Mouse (Mus musculus): Measurements from ENCODE around the gene Prkg1. TPM values are rescaled to one million over a fixed set of nuclear protein-coding genes. Genes with fewer than 3 reads are reported as not detected.

The Prkg1 gene
- total and polyA plus RNA-seq, 2 experiments: 0.27 to 3.4 TPM

DNA sequence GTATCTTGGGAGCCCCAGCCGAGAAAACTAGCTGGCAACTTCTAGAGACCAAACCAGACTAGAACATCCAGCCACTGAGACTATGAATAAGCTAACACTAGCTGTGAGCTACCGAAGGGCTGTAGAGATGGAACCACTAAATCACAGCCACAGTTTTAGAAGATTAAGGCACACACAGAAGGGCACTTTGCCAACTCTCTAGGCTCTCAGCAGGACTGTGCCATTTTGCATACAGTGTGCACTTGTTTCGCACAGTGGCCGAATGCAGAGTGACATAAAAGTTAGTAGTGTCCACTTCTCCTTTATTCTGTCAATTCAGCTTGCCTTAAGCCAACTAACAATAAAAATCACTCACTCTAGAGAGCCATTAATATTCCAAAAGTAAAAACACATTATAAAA is 774.4 kb downstream of the Prkg1 start:
- no peak for DNase-seq (ENCODE audit: extremely low read depth, low read depth, low spot score)

DNA sequence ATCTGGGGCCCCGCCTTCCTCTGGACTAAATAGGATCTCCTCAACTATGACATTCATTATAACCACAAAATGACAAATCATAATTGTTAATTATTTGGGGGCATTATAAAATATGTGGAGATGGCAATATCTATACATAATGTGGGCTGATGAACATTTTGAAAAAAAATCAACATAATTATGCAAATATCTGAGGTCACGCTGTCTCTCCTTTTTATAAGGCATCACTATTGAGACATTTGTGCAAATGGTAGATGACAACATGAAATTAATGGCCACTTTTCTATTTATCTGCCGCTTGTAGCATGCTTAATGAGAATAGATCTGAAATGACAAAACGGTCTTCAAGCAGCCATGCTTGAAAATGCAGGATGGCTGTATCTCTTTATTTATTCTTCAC is 782.4 kb downstream of the Prkg1 start:
- H3K4me3 ChIP-seq (ENCODE audit: insufficient read depth, low read depth, low read length): no peak overlapping the region
- 93% methylated on average over 4 of the region's 4 CpGs for WGBS
- no peaks in the 10 kb centered on the region for H3K27me3 ChIP-seq (ENCODE audit: control insufficient read depth, insufficient read depth, low read length)
- H3K4me1 ChIP-seq (ENCODE audit: control insufficient read depth, insufficient read depth, low read length): no peaks in the 10 kb centered on the region
- H3K79me2 ChIP-seq (ENCODE audit: control insufficient read depth, insufficient read depth, low read length): no peaks in the 10 kb centered on the region
- H3K36me3 ChIP-seq (ENCODE audit: control insufficient read depth, insufficient read depth, low read length): no peaks in the 10 kb centered on the region
- H3K27ac ChIP-seq (replicated peaks; ENCODE audit: insufficient read depth, low read depth, low read length): no peak overlapping the region
- no peak for DNase-seq (ENCODE audit: extremely low read depth, low read depth, low spot score)
- H3K9ac ChIP-seq (ENCODE audit: low read depth, low read length): no peak overlapping the region
- no peak for TF ChIP-seq POLR2A (IDR thresholded peaks at IDR 0.05; ENCODE audit: extremely low read depth, insufficient read depth, low read length)
- no peak for TF ChIP-seq CTCF (IDR thresholded peaks at IDR 0.05; ENCODE audit: low read depth, low read length)

More for the DNA sequence above, 774.4 kb downstream of the Prkg1 start:
- no peak overlapping the region for H3K9ac ChIP-seq (ENCODE audit: low read depth, low read length)
- no peaks in the 10 kb centered on the region for H3K79me2 ChIP-seq (ENCODE audit: control insufficient read depth, insufficient read depth, low read length)
- no peaks in the 10 kb centered on the region for H3K36me3 ChIP-seq (ENCODE audit: control insufficient read depth, insufficient read depth, low read length)
- TF ChIP-seq POLR2A (IDR thresholded peaks at IDR 0.05; ENCODE audit: extremely low read depth, insufficient read depth, low read length) (no peak), CTCF (IDR thresholded peaks at IDR 0.05; ENCODE audit: low read depth, low read length) (no peak)
- no peaks in the 10 kb centered on the region for H3K4me1 ChIP-seq (ENCODE audit: control insufficient read depth, insufficient read depth, low read length)
- H3K27me3 ChIP-seq (ENCODE audit: control insufficient read depth, insufficient read depth, low read length): no peaks in the 10 kb centered on the region
- no peak overlapping the region for H3K27ac ChIP-seq (replicated peaks; ENCODE audit: insufficient read depth, low read depth, low read length)
- no peak overlapping the region for H3K4me3 ChIP-seq (ENCODE audit: insufficient read depth, low read depth, low read length)
- 82% methylated on average over 4 of the region's 4 CpGs for WGBS

GRCm38 (mm10) chr19:30978096-30978495 is 786.7 kb downstream of the Prkg1 start:
- H3K4me1 ChIP-seq (ENCODE audit: control insufficient read depth, insufficient read depth, low read length): no peaks in the 10 kb centered on the region
- TF ChIP-seq POLR2A (IDR thresholded peaks at IDR 0.05; ENCODE audit: extremely low read depth, insufficient read depth, low read length) (no peak), CTCF (IDR thresholded peaks at IDR 0.05; ENCODE audit: low read depth, low read length) (no peak)
- no peaks in the 10 kb centered on the region for H3K36me3 ChIP-seq (ENCODE audit: control insufficient read depth, insufficient read depth, low read length)
- H3K9ac ChIP-seq (ENCODE audit: low read depth, low read length): no peak overlapping the region
- no peak overlapping the region for H3K27ac ChIP-seq (replicated peaks; ENCODE audit: insufficient read depth, low read depth, low read length)
- H3K27me3 ChIP-seq (ENCODE audit: control insufficient read depth, insufficient read depth, low read length): no peaks in the 10 kb centered on the region
- no peaks in the 10 kb centered on the region for H3K79me2 ChIP-seq (ENCODE audit: control insufficient read depth, insufficient read depth, low read length)
- H3K4me3 ChIP-seq (ENCODE audit: insufficient read depth, low read depth, low read length): no peak overlapping the region
- DNase-seq (ENCODE audit: extremely low read depth, low read depth, low spot score): no peak
- 88% methylated on average over 4 of the region's 4 CpGs for WGBS

DNA sequence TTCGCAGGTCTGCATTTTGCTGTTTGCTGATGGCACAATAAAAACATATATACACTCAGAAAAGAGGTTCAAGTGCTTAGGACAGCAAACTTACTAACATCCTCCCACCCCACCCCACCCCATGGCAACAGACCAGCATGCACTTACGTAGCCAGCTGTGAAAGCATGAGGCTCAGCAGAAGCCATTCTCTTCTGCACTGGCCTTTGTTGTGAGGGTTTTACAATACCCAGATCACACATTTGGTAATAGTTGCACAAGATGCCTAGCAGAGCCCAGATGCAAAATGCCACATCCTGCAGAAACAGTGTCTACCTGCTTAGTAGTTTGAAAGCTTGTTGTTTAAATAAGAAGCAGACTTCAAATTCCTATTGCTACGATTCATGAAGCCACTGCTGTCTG is 814.2 kb downstream of the Prkg1 start:
- no peak overlapping the region for H3K4me3 ChIP-seq (ENCODE audit: insufficient read depth, low read depth, low read length)
- no peaks in the 10 kb centered on the region for H3K27me3 ChIP-seq (ENCODE audit: control insufficient read depth, insufficient read depth, low read length)
- H3K36me3 ChIP-seq (ENCODE audit: control insufficient read depth, insufficient read depth, low read length): no peaks in the 10 kb centered on the region
- no peak for DNase-seq (ENCODE audit: extremely low read depth, low read depth, low spot score)
- WGBS: 73% methylated on average over 3 of the region's 3 CpGs
- no peak overlapping the region for H3K9ac ChIP-seq (ENCODE audit: low read depth, low read length)
- H3K4me1 ChIP-seq (ENCODE audit: control insufficient read depth, insufficient read depth, low read length): no peaks in the 10 kb centered on the region
- no peak overlapping the region for H3K27ac ChIP-seq (replicated peaks; ENCODE audit: insufficient read depth, low read depth, low read length)
- H3K79me2 ChIP-seq (ENCODE audit: control insufficient read depth, insufficient read depth, low read length): no peaks in the 10 kb centered on the region
- no peak for TF ChIP-seq POLR2A (IDR thresholded peaks at IDR 0.05; ENCODE audit: extremely low read depth, insufficient read depth, low read length)

- TF ChIP-seq CTCF (IDR thresholded peaks at IDR 0.05; ENCODE audit: low read depth, low read length) (no peak), POLR2A (IDR thresholded peaks at IDR 0.05; ENCODE audit: extremely low read depth, insufficient read depth, low read length) (no peak)
- no peaks in the 10 kb centered on the region for H3K79me2 ChIP-seq (ENCODE audit: control insufficient read depth, insufficient read depth, low read length)
- H3K27ac ChIP-seq (replicated peaks; ENCODE audit: insufficient read depth, low read depth, low read length): no peak overlapping the region
- no peak overlapping the region for H3K9ac ChIP-seq (ENCODE audit: low read depth, low read length)
- no peaks in the 10 kb centered on the region for H3K36me3 ChIP-seq (ENCODE audit: control insufficient read depth, insufficient read depth, low read length)
- H3K27me3 ChIP-seq (ENCODE audit: control insufficient read depth, insufficient read depth, low read length): no peaks in the 10 kb centered on the region
- no peaks in the 10 kb centered on the region for H3K4me1 ChIP-seq (ENCODE audit: control insufficient read depth, insufficient read depth, low read length)
- WGBS: 68% methylated on average over 1 of the region's 1 CpGs
- no peak for DNase-seq (ENCODE audit: extremely low read depth, low read depth, low spot score)
- H3K4me3 ChIP-seq (ENCODE audit: insufficient read depth, low read depth, low read length): no peak overlapping the region
Measured at GRCm38 (mm10) chr19:30948202-30948601, 816.6 kb downstream of the Prkg1 start.

DNA sequence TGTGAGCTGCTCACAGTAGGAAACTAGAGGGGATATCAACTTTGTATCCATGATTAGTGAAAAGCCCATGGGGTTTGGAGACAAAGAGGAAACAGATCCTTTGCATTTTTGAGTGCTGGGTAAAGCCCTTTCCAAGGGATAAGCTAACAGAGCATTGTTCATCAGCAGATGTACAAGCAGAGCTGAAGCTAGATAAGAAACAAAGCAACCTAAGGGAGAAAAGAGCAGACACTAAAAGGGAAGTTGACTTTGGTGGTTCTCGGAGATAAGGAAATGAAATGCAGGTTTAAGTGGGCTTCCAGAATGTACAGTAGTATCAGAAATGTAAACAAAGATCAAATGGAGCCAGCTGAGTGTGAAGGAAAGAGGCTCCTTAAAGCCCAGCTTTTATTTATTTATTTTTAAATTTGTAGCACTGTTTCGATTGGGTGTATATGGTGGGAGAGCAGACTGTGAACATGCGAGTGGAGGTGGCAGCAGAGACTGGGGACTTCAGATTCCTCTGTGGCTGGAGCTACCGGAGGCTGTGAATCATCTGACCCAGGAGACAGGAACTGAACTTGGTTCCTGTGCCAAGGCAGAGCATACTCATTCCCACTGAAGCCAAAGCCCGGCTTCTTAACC is 822.4 kb downstream of the Prkg1 start:
- no peaks in the 10 kb centered on the region for H3K36me3 ChIP-seq (ENCODE audit: control insufficient read depth, insufficient read depth, low read length)
- no peak for TF ChIP-seq POLR2A (IDR thresholded peaks at IDR 0.05; ENCODE audit: extremely low read depth, insufficient read depth, low read length)
- no peak for TF ChIP-seq CTCF (IDR thresholded peaks at IDR 0.05; ENCODE audit: low read depth, low read length)
- no peak overlapping the region for H3K9ac ChIP-seq (ENCODE audit: low read depth, low read length)
- H3K79me2 ChIP-seq (ENCODE audit: control insufficient read depth, insufficient read depth, low read length): no peaks in the 10 kb centered on the region
- H3K27ac ChIP-seq (replicated peaks; ENCODE audit: insufficient read depth, low read depth, low read length): no peak overlapping the region
- no peaks in the 10 kb centered on the region for H3K4me1 ChIP-seq (ENCODE audit: control insufficient read depth, insufficient read depth, low read length)
- WGBS: 21% methylated on average over 5 of the region's 5 CpGs
- DNase-seq (ENCODE audit: extremely low read depth, low read depth, low spot score): no peak
- H3K4me3 ChIP-seq (ENCODE audit: insufficient read depth, low read depth, low read length): no peak overlapping the region
- no peaks in the 10 kb centered on the region for H3K27me3 ChIP-seq (ENCODE audit: control insufficient read depth, insufficient read depth, low read length)
